ENCODE assay signal across 7 mouse cellular contexts in genomic region chr14:22019252-22019948, GRCm38 (mm10). TPM values are rescaled to one million over a fixed set of nuclear protein-coding genes. Genes with fewer than 3 reads are reported as not detected.
DNase-seq lines count a peak whose midpoint lies in the region; ATAC-seq and TF ChIP-seq lines count a peak whose summit lies in the region.

TSS of gene Lrmda (plus strand) at chr14:22019712.

- H3K4me3 ChIP-seq in forebrain, embryonic 12.5 days (replicated peaks): peak within 1 kb of the TSS; percentile 34
- H3K4me3 ChIP-seq in heart, embryonic 16.5 days (ENCODE audit: low read length): peak within 1 kb of the TSS; percentile 60
- H3K4me3 ChIP-seq in liver, postnatal 0 days (ENCODE audit: low read depth, low read length): peak within 1 kb of the TSS; percentile 55
- H3K4me3 ChIP-seq in neural tube, embryonic 12.5 days: peak within 1 kb of the TSS; percentile 23
- H3K4me3 ChIP-seq in stomach, embryonic 16.5 days (replicated peaks; ENCODE audit: low read length): peak within 1 kb of the TSS; percentile 50

- DNase-seq in brain, embryonic 14.5 days (ENCODE audit: low read depth): peak; percentile 38
- peak; percentile 85 to 94 for DNase-seq in kidney, postnatal 25 days
- DNase-seq in liver, postnatal 0 days: peak; percentile 77

- no peak for TF ChIP-seq CTCF in brain, embryonic 14.5 days (IDR thresholded peaks at IDR 0.05; ENCODE audit: borderline replicate concordance, extremely low read depth, insufficient read depth, insufficient read length)
- no peak; the same call in 1 of the 2 replicates for TF ChIP-seq CTCF in liver, postnatal 0 days (IDR thresholded peaks at IDR 0.05; ENCODE audit: low read depth)

- no peak for TF ChIP-seq EP300 in liver, postnatal 0 days (IDR thresholded peaks at IDR 0.05; ENCODE audit: low read depth)

- H3K4me2 ChIP-seq in forebrain, embryonic 12.5 days: peak within 1 kb of the TSS; percentile 63
- peak within 1 kb of the TSS; percentile 95 for H3K4me2 ChIP-seq in heart, embryonic 16.5 days (ENCODE audit: low read depth, low read length)
- peak within 1 kb of the TSS; percentile 95 for H3K4me2 ChIP-seq in liver, postnatal 0 days (ENCODE audit: low read depth, low read length)
- H3K4me2 ChIP-seq in neural tube, embryonic 12.5 days (replicated peaks): peak within 1 kb of the TSS; percentile 72
- H3K4me2 ChIP-seq in stomach, embryonic 16.5 days (ENCODE audit: low read depth, low read length): peak within 1 kb of the TSS; percentile 78

- peaks cover 15% of the 10 kb centered on the region for H3K4me1 ChIP-seq in forebrain, embryonic 12.5 days
- H3K4me1 ChIP-seq in heart, embryonic 16.5 days (ENCODE audit: control insufficient read depth, insufficient read depth, low read length): peaks cover 12% of the 10 kb centered on the region
- 0 out of 2 replicates have a peak, but pooled peaks cover 9% of the 10 kb centered on the region for H3K4me1 ChIP-seq in liver, postnatal 0 days (ENCODE audit: insufficient read depth)
- peaks cover 8% of the 10 kb centered on the region for H3K4me1 ChIP-seq in neural tube, embryonic 12.5 days
- H3K4me1 ChIP-seq in stomach, embryonic 16.5 days (ENCODE audit: control insufficient read depth, insufficient read depth, low read length): peaks cover 10% of the 10 kb centered on the region

- no peak within 1 kb of the TSS for H3K27ac ChIP-seq in forebrain, embryonic 12.5 days
- H3K27ac ChIP-seq in heart, embryonic 16.5 days (ENCODE audit: low read length): peak within 1 kb of the TSS; percentile 42; the same call in 1 of the 2 replicates
- peak within 1 kb of the TSS; percentile 69 for H3K27ac ChIP-seq in liver, postnatal 0 days (ENCODE audit: low read depth)
- H3K27ac ChIP-seq in neural tube, embryonic 12.5 days: no peak within 1 kb of the TSS
- H3K27ac ChIP-seq in stomach, embryonic 16.5 days (ENCODE audit: low read length): peak within 1 kb of the TSS; percentile 46; the same call in 1 of the 2 replicates

- peak within 1 kb of the TSS; percentile 25; the same call in 1 of the 2 replicates for H3K9ac ChIP-seq in forebrain, embryonic 12.5 days
- peak within 1 kb of the TSS; percentile 74 for H3K9ac ChIP-seq in heart, embryonic 16.5 days (ENCODE audit: low read length)
- H3K9ac ChIP-seq in liver, postnatal 0 days (replicated peaks): peak within 1 kb of the TSS; percentile 65
- H3K9ac ChIP-seq in neural tube, embryonic 12.5 days: peak within 1 kb of the TSS; percentile 38
- H3K9ac ChIP-seq in stomach, embryonic 16.5 days (ENCODE audit: low read length): peak within 1 kb of the TSS; percentile 77

- H3K36me3 ChIP-seq in forebrain, embryonic 12.5 days (replicated peaks): no peaks in the 10 kb centered on the region
- no peaks in the 10 kb centered on the region for H3K36me3 ChIP-seq in heart, embryonic 16.5 days (ENCODE audit: control insufficient read depth, insufficient read depth)
- no peaks in the 10 kb centered on the region for H3K36me3 ChIP-seq in liver, postnatal 0 days (replicated peaks; ENCODE audit: insufficient read depth, low read length)
- H3K36me3 ChIP-seq in neural tube, embryonic 12.5 days: no peaks in the 10 kb centered on the region
- H3K36me3 ChIP-seq in stomach, embryonic 16.5 days (ENCODE audit: control insufficient read depth, insufficient read depth, low read length): no peaks in the 10 kb centered on the region

- TF ChIP-seq POLR2A in brain, embryonic 14.5 days (IDR thresholded peaks at IDR 0.05; ENCODE audit: borderline replicate concordance, extremely low read depth, insufficient read depth, insufficient read length, poor library complexity, severe bottlenecking): no peak

- ATAC-seq in forebrain, embryonic 12.5 days (ENCODE audit: low FRiP score): 0 out of 2 replicates have a peak, but pooled peaks have one; percentile 44
- ATAC-seq in heart, embryonic 16.5 days (replicated peaks; ENCODE audit: extremely low read depth, insufficient read depth, low FRiP score): peak; percentile 86
- peak; percentile 89 for ATAC-seq in liver, postnatal 0 days
- ATAC-seq in neural tube, embryonic 12.5 days (ENCODE audit: low FRiP score, low read depth): peak; percentile 53; the same call in 1 of the 2 replicates
- ATAC-seq in stomach, embryonic 16.5 days (ENCODE audit: insufficient read depth, low FRiP score): peak; percentile 86

- H3K27me3 ChIP-seq in forebrain, embryonic 12.5 days: peaks cover 75% of the 10 kb centered on the region
- H3K27me3 ChIP-seq in heart, embryonic 16.5 days (ENCODE audit: control insufficient read depth, insufficient read depth, low read length): no peaks in the 10 kb centered on the region
- no peaks in the 10 kb centered on the region for H3K27me3 ChIP-seq in liver, postnatal 0 days (ENCODE audit: insufficient read depth, low read length)
- H3K27me3 ChIP-seq in neural tube, embryonic 12.5 days (replicated peaks): no peaks in the 10 kb centered on the region; the same call in 1 of the 2 replicates
- H3K27me3 ChIP-seq in stomach, embryonic 16.5 days (ENCODE audit: control insufficient read depth, insufficient read depth, low read length): no peaks in the 10 kb centered on the region

- H3K9me3 ChIP-seq in forebrain, embryonic 12.5 days: no peaks in the 10 kb centered on the region
- no peaks in the 10 kb centered on the region for H3K9me3 ChIP-seq in heart, embryonic 16.5 days (replicated peaks; ENCODE audit: control insufficient read depth, low read length)
- no peaks in the 10 kb centered on the region for H3K9me3 ChIP-seq in liver, postnatal 0 days (ENCODE audit: low read length)
- no peaks in the 10 kb centered on the region for H3K9me3 ChIP-seq in neural tube, embryonic 12.5 days
- H3K9me3 ChIP-seq in stomach, embryonic 16.5 days (replicated peaks; ENCODE audit: control insufficient read depth, low read length): no peaks in the 10 kb centered on the region

- 5% methylated on average over 33 of the region's 33 CpGs for WGBS in forebrain, embryonic 12.5 days
- 3% methylated on average over 33 of the region's 33 CpGs for WGBS in heart, embryonic 16.5 days
- under 1% methylated on average over 31 of the region's 33 CpGs for WGBS in liver, postnatal 0 days (ENCODE audit: insufficient replicate concordance)
- WGBS in neural tube, embryonic 12.5 days: 4% methylated on average over 33 of the region's 33 CpGs
- WGBS in stomach, embryonic 16.5 days: 3% methylated on average over 33 of the region's 33 CpGs

RNA-seq across cellular contexts. Expression of gene Lrmda, which starts in this region (rescaled TPM):
- polyA plus RNA-seq in brain, embryonic 14.5 days (2012; rRNA removed): not detected in 2 replicates
- 0.22 TPM in 1 of 2 replicates, not detected in the other for polyA plus RNA-seq in forebrain, embryonic 12.5 days (2016; fragmentation: Nextera tagmentation; extraction: Ambion mirVana)
- polyA plus RNA-seq in heart, embryonic 16.5 days (2015; fragmentation: Nextera tagmentation; extraction: Ambion mirVana): 0.34 and 0.55 TPM in 2 replicates
- polyA plus RNA-seq in liver, postnatal 0 days (2015; fragmentation: Nextera tagmentation; extraction: Ambion mirVana): 0.15 and 0.28 TPM in 2 replicates
- polyA plus RNA-seq in neural tube, embryonic 12.5 days (2016; fragmentation: Nextera tagmentation; extraction: Ambion mirVana): 0.33 and 0.40 TPM in 2 replicates
- 0.86 and 0.94 TPM in 2 replicates for polyA plus RNA-seq in stomach, embryonic 16.5 days (2015; fragmentation: Nextera tagmentation; extraction: Ambion mirVana)

Comparison
In these comparisons a context has a peak if more than half of its experiments do, and no peak if none do; other contexts are left out.
1. Peak in DNase-seq in brain, embryonic 14.5 days; RNA of the gene not detected or under 1 TPM.
2. Peak in ATAC-seq, H3K4me3 ChIP-seq, H3K9ac ChIP-seq and H3K4me2 ChIP-seq in forebrain, embryonic 12.5 days; RNA of the gene not detected or under 1 TPM.
3. Peak in ATAC-seq, H3K4me3 ChIP-seq, H3K27ac ChIP-seq, H3K9ac ChIP-seq and H3K4me2 ChIP-seq in heart, embryonic 16.5 days; RNA of the gene not detected or under 1 TPM.
4. Peak in DNase-seq, ATAC-seq, H3K4me3 ChIP-seq, H3K27ac ChIP-seq, H3K9ac ChIP-seq and H3K4me2 ChIP-seq in liver, postnatal 0 days; RNA of the gene not detected or under 1 TPM.
5. Peak in ATAC-seq, H3K4me3 ChIP-seq, H3K9ac ChIP-seq and H3K4me2 ChIP-seq in neural tube, embryonic 12.5 days; RNA of the gene not detected or under 1 TPM.
6. Peak in ATAC-seq, H3K4me3 ChIP-seq, H3K27ac ChIP-seq, H3K9ac ChIP-seq and H3K4me2 ChIP-seq in stomach, embryonic 16.5 days; RNA of the gene not detected or under 1 TPM.
7. DNase-seq: peak in every context shown above with its lines; median percentile 90 in kidney, postnatal 25 days; 77 in liver, postnatal 0 days; 38 in brain, embryonic 14.5 days.
8. H3K9ac ChIP-seq: peak in every context shown above with its lines; median percentile 77 in stomach, embryonic 16.5 days; 74 in heart, embryonic 16.5 days; 65 in liver, postnatal 0 days; 38 in neural tube, embryonic 12.5 days; 25 in forebrain, embryonic 12.5 days.